Mouse (Mus musculus) myocyte (in vitro differentiated cells): ENCODE measurements around the gene Znrf2.

Experiments used
- CEBPB ChIP-seq: IDR thresholded peaks from 2 replicates; pipeline ENCODE4 v1.6.1; 2011; ENCODE audit warnings: mild to moderate bottlenecking, moderate library complexity; ENCODE audit not compliant: poor library complexity, insufficient read depth, severe bottlenecking
- E2F4 ChIP-seq: IDR thresholded peaks from one replicate; pipeline ENCODE4 v1.6.1; 2011; ENCODE audit warnings: mild to moderate bottlenecking, control low read depth, moderate library complexity; ENCODE audit not compliant: insufficient read depth
- MAX ChIP-seq: IDR thresholded peaks from one replicate; pipeline ENCODE4 v1.6.1; 2011; ENCODE audit warnings: low read depth, mild to moderate bottlenecking, control low read depth
- MYOD1 ChIP-seq, 3 experiments: IDR thresholded peaks; one replicate each; pipeline ENCODE4 v1.6.1; 2011; ENCODE audit warnings: control low read depth in 2 of 3, low read depth in 2 of 3, mild to moderate bottlenecking in 2 of 3, moderate library complexity in 1 of 3; ENCODE audit not compliant: insufficient read length in 2 of 3, control insufficient read depth in 1 of 3
- MYOG ChIP-seq, 3 experiments: IDR thresholded peaks; one replicate each; pipeline ENCODE4 v1.6.1; 2011; ENCODE audit warnings: control low read depth in 2 of 3, low read depth in 2 of 3, mild to moderate bottlenecking in 2 of 3; ENCODE audit not compliant: insufficient read length in 2 of 3, control insufficient read depth in 1 of 3, insufficient read depth in 1 of 3
- POLR2A ChIP-seq: IDR thresholded peaks from one replicate; pipeline ENCODE4 v1.6.1; 2011; ENCODE audit warnings: low read depth, mild to moderate bottlenecking, control low read depth, moderate library complexity; ENCODE audit not compliant: insufficient read length
- POLR2AphosphoS2 ChIP-seq: IDR thresholded peaks from one replicate; pipeline ENCODE4 v1.6.1; 2011; ENCODE audit warnings: low read depth, control low read depth; ENCODE audit not compliant: insufficient read length
- REST ChIP-seq: IDR thresholded peaks from one replicate; pipeline ENCODE4 v1.6.1; 2011; ENCODE audit warnings: mild to moderate bottlenecking, control low read depth, moderate library complexity; ENCODE audit not compliant: insufficient read depth, insufficient read length
- SRF ChIP-seq: IDR thresholded peaks from one replicate; pipeline ENCODE4 v1.6.1; 2011; ENCODE audit warnings: low read depth; ENCODE audit not compliant: control insufficient read depth, insufficient read length
- TCF12 ChIP-seq: IDR thresholded peaks from one replicate; pipeline ENCODE4 v1.6.1; 2011; ENCODE audit warnings: mild to moderate bottlenecking, control low read depth; ENCODE audit not compliant: poor library complexity, insufficient read depth, severe bottlenecking
- TCF3 ChIP-seq: IDR thresholded peaks from one replicate; pipeline ENCODE4 v1.6.1; 2011; ENCODE audit warnings: low read depth, control low read depth; ENCODE audit not compliant: insufficient read length
- USF1 ChIP-seq: IDR thresholded peaks from one replicate; pipeline ENCODE4 v1.6.1; 2011; ENCODE audit warnings: low read depth, mild to moderate bottlenecking, control low read depth, moderate library complexity

DNA sequence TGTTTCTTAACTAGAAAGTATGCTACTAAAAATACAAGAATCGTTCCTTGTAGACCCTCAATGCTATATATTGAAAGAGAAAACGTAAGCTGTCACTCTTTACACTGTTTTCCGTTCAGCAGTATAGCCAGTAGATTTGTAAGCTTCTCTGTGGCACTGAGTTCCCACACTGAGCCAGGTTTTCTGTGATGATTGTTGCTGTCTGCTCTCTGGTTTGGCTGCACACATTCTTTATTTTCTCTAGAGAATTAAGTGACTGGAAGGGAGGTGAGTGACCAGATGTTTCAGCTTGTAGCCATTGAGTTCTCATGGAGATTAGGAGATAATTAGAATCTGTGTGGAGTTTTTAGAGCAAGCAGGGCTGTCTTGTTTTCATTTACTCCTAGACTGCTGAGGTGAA lies 3.0 kb downstream of the Znrf2 start:
- TF ChIP-seq POLR2A: no peak
- TF ChIP-seq SRF: no peak
- TF ChIP-seq E2F4: no peak
- TF ChIP-seq USF1: no peak
- no peak for TF ChIP-seq TCF12
- TF ChIP-seq MYOG (IDR thresholded peaks at IDR 0.05; ENCODE audit: control insufficient read depth in 1 of 3, insufficient read depth in 1 of 3, insufficient read length in 2 of 3, low read depth in 2 of 3): no peak
- no peak for TF ChIP-seq POLR2AphosphoS2
- TF ChIP-seq MYOD1 (IDR thresholded peaks at IDR 0.05; ENCODE audit: control insufficient read depth in 1 of 3, insufficient read length in 2 of 3, low read depth in 2 of 3): no peak
- no peak for TF ChIP-seq MAX
- TF ChIP-seq REST: no peak
- TF ChIP-seq CEBPB: no peak
- no peak for TF ChIP-seq TCF3
